Mouse (Mus musculus) liver, adult 2 months (tissue): Measurements from ENCODE around the gene Klhdc8a.

Experiments used
- CTCF ChIP-seq: fragments of 200-500 bp; IDR thresholded peaks from 2 replicates; pipeline ENCODE4 v1.5.1; 2011; ENCODE audit warnings: low read depth, low read length, control low read depth
- POLR2A ChIP-seq: fragments of 200-500 bp; IDR thresholded peaks from 2 replicates; pipeline ENCODE4 v1.6.1; 2011; ENCODE audit warnings: low read length, control low read depth; ENCODE audit not compliant: insufficient read depth; ENCODE audit errors: extremely low read depth

DNA sequence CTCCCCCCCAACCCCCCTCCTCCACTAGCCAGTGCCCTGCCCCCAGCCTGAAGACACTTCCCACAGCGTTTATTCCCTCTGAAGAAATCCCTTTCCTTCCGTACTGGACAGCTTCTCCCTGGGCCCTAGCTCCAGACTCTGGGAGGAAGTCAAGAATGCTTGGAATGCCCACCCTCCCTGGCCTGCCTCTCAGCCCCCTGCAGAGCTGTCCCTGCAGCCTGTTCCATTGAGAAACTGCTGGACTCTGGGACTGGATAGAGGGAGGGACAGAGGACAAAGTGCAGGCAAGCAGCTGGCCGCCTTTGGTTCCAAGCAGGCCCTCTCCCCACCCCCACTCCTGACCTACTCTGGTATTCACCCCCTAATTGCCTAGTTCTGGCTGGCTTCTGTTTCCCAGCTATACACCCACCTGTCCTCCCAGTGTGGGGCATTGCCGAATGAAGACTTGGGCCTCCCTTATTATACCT lies 35.3 kb downstream of the Klhdc8a start:
- TF ChIP-seq CTCF, result no peak
- TF ChIP-seq POLR2A, result no peak
